Mouse (Mus musculus) R1 (cell line): Measurements from ENCODE around the gene Bysl.

ENCODE experiments used
- DNase-seq: peaks from one replicate; pipeline ENCODE4 v3.0.0-alpha.2; 2018; ENCODE audit warnings: low read depth, low spot score

The Bysl gene

DNA sequence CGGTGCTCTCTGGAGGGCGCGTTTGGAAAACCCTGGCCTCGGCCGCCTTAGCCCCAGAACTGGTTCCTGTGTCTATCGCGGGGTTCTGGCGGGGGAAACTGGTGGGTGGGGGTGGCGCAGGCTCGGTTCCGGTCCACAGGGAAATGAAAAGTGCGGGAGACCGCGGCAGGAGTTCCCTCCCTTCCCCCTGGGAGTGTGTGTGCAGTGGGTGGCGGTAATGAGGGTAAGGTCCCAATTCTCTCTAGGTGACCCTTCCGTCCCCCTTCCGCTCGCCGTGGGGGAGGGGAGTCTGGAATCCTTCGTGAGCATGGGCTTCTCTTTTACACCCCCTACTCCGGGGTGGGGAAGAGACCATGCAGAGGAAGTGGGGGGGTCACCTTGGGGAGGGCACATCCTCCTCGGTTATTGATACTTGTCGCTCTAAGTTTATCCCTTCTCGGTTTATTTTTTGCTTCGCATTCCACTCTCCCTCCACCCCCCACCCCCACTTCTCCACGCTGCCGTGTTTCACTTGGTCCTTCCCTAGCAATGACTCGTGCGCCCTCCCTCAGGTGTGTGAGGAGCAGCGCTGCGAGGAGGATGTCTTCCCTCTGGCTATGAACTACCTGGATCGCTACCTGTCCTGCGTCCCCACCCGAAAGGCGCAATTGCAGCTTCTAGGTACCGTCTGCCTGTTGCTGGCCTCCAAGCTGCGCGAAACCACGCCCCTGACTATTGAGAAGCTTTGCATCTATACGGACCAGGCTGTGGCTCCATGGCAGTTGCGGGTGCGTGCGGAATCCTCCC lies 16.9 kb downstream of the Bysl start:
- DNase-seq: peak; percentile 76

- DNase-seq: no peak
Observed at GRCm38 (mm10) chr17:47593854-47594182, 17.5 kb downstream of the Bysl start.

GRCm38 (mm10) chr17:47593215-47593853 lies 18.0 kb downstream of the Bysl start:
- peak; percentile 96 for DNase-seq

- no peak for DNase-seq
Observed at GRCm38 (mm10) chr17:47591073-47591472, 20.2 kb downstream of the Bysl start.

- DNase-seq: no peak
Observed at GRCm38 (mm10) chr17:47588517-47588916, 22.8 kb downstream of the Bysl start.

DNA sequence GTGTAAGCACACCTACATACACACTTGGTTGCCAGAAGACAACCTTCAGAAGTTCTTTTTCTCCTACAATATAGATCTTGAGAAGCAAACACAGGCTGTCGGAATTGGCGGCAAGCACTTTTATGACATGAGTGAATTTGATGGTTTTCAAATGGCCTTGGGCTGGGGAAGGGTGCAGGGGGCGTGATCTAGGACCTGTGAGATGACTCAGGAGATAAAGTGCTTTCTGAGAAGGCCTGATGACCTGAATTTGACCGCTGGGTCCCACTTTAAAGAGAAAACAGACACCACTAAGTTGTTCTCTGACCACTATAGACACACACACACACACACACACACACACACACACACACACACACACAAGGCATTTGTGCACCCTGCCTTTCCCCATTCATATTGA lies 30.3 kb downstream of the Bysl start:
- peak; percentile 55 for DNase-seq

GRCm38 (mm10) chr17:47578655-47579054 lies 32.6 kb downstream of the Bysl start:
- DNase-seq: no peak

GRCm38 (mm10) chr17:47574830-47575229 lies 36.5 kb downstream of the Bysl start:
- no peak for DNase-seq

- DNase-seq: peak; percentile 58
Observed at GRCm38 (mm10) chr17:47574028-47574427, 37.3 kb downstream of the Bysl start.

- DNase-seq: no peak
Observed at GRCm38 (mm10) chr17:47572436-47572835, 38.9 kb downstream of the Bysl start.

DNA sequence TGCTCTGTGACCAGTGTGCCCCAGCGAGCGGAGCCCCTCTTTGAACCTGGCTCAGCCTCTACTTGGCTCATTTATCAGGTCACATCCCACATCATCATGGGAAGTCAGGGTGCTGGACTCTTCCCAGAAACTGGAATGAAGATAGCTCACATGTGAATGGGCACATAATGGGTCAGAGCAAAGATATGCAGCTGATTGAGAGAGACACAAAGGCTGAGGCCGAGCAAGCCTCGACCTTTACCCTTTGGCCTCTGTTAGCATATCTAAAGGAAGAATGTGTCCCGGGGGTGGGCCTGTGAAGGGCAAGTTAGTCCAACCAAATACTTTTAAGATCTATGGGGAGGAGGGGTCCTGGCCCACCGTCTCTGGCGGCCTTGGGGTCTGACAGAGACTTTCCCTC lies 39.7 kb downstream of the Bysl start:
- DNase-seq: peak; percentile 100

DNA sequence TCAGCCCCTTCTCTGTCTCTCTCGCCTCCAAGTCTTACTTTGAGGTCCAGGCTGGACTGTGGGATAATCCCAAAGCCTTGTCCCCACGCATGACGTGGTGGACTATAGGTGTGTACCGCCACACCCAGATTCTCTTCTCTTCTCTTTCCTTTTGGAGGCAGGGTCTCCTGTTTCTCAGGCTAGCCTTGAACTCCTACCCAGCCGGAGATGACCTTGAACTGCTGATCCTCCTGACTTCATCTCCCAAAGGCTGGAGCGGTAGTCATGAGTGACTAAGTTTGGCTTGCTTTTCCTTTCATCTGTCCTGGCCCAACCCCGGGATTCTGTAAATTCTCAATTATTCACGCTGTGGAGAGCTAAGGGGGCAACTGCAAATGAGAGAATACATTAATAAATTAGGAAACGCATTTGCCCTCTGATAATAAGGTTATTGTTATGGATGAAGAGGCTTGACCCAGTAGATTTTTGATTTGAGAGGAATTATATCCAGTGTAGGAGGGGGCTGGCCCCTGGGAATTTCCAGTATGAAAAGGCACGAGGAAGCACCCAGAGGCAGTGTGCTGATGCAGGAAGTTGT lies 42.3 kb downstream of the Bysl start:
- DNase-seq: peak; percentile 97

- no peak for DNase-seq
Observed at GRCm38 (mm10) chr17:47568389-47568788, 42.9 kb downstream of the Bysl start.

- DNase-seq: no peak
Observed at GRCm38 (mm10) chr17:47567271-47567670, 44.0 kb downstream of the Bysl start.

GRCm38 (mm10) chr17:47566133-47566532 lies 45.2 kb downstream of the Bysl start:
- peak; percentile 87 for DNase-seq

GRCm38 (mm10) chr17:47564612-47565011 lies 46.7 kb downstream of the Bysl start:
- no peak for DNase-seq

- DNase-seq: no peak
Observed at GRCm38 (mm10) chr17:47562875-47563274, 48.4 kb downstream of the Bysl start.

DNA sequence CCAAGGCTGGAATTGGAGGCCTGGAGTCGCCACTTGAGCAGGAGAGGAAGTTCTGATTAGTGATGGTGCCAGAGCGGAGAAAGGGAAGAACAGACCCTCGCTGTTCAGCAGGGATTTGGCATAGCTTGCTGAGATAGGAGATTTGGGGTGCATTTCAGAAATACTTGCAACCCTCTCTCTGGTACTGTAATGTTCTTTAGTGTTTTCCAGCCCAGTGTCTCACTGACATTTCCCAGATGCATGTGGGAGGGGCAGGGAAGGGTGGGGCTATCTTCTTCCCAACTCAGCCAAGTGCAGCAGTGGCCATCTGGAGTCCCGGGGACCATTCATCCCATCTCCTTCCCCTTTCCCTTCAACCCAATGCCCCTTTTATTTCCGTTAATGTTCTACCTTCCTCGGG lies 51.6 kb downstream of the Bysl start:
- no peak for DNase-seq

- no peak for DNase-seq
Observed at GRCm38 (mm10) chr17:47557179-47557578, 54.1 kb downstream of the Bysl start.

DNA sequence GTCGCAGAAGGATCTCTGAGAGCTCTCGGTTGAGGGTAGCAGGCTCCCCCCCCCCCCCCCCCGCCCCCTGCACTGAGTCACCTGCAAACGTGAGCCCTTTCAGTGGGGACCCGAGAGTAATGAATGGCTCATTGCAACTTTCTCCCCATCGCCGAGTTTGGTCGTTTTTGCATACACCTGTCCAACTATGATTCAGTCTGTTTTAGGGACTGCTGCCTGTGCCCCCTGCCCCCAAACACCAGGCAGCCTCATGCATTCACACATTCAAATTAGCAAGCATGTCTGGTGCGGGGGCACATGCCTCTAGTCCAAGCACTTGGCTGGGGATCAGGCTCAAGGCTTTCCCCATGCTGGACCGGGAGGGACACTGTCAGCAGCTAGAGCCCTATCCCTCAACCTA lies 56.7 kb downstream of the Bysl start:
- DNase-seq: no peak

- DNase-seq: no peak
Observed at GRCm38 (mm10) chr17:47552994-47553393, 58.3 kb downstream of the Bysl start.

- peak; percentile 55 for DNase-seq
Observed at GRCm38 (mm10) chr17:47551049-47551448, 60.2 kb downstream of the Bysl start.
